Mouse (Mus musculus): Measurements from ENCODE around the gene Hoxd1.

- TF ChIP-seq CTCF (IDR thresholded peaks at IDR 0.05; ENCODE audit: low read depth) (no peak), EP300 (IDR thresholded peaks at IDR 0.05; ENCODE audit: low read depth) (no peak)
These were observed 30.1 kb upstream of the Hoxd1 start for GRCm38 (mm10) chr2:74732513-74733316.
